Mouse (Mus musculus): Measurements from ENCODE around the gene Krt36.

Gene Krt36

GRCm38 (mm10) chr11:100087861-100088260 is 17.6 kb downstream of the Krt36 start, which contains the start of gene Krt32:
Gene Krt32, minus strand, starts transcription at chr11:100088226.
- DNase-seq: no peak

DNA sequence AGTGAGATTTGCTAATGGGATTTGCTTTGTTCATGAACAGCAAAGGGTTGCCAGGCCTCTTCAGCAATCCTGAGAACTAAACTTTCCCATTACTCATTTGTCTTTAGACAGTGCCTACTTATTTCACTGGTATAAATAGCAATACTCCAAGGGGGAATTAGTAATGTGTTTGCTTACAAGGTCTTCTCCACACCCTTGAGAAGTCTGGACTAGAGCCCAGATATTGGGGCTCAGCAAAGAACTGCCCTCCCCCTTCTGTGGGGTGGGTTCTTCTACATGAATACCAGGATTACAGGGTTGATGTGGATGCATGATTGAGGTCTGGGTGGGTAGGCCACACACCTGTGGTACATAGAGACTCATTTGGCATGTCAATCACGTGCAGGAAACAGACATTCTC is 31.6 kb downstream of the Krt36 start:
- no peak for DNase-seq

- no peak for DNase-seq
These were observed 38.0 kb downstream of the Krt36 start for GRCm38 (mm10) chr11:100067293-100068036.

- no peak for DNase-seq
These were observed 39.0 kb downstream of the Krt36 start for GRCm38 (mm10) chr11:100066236-100067010.

GRCm38 (mm10) chr11:100058875-100059274 is 46.6 kb downstream of the Krt36 start:
- no peak for DNase-seq

GRCm38 (mm10) chr11:100055686-100056655 is 49.5 kb downstream of the Krt36 start:
- no peak for DNase-seq

Measured in spleen, adult 18-20 months (tissue).